Mouse (Mus musculus): ENCODE measurements around the gene Pspn. TPM values are rescaled to one million over a fixed set of nuclear protein-coding genes. Genes with fewer than 3 reads are reported as not detected.

Pspn gene
- total and polyA plus RNA-seq, 3 experiments = 1.0 TPM; not detected in 2

DNA sequence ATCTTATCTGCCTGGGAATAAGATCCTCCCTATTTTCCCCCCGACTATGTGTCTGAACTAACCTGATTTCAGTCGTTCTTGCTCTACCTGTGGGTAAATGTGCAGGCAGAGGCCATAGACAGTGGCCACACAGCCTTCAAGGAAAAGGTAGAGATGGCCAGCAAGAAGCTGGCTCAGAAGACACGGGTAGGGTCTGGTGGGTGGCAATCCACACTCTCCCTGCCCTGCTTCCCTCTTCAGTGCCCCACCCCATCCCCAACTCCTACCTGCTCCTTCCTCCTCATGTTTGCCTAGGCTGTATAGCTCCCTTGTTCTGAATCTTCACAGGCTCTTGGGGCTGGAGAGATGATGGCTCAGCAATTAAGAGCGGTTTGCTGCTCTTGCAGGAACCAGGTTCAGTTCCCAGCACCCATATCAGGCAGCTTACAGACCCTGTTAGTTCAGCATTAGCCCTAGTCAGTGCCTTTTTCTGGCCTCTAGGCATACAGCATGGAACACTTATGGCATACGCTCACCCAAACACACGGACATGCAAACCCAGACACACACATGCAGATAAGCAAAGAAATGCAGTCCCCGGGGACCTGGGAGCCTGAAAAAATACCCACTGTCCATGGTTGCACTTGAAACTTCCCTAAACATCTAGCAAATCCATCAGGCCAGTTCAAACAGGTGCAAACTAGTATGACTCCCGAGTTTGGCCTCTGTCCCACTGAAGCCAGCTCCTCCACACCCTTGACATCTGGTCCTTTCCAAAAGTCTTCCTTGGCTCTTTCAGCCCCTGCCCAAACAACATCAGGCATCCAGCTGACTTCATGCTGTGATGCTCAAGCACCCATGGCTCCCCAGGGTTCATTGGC lies 23.1 kb downstream of the Pspn start:
- Histone ChIP-seq H3K9ac (ENCODE audit: control insufficient read depth, low read depth, low read length, poor library complexity, severe bottlenecking) (no peak overlapping the region), H3K27ac (ENCODE audit: control insufficient read depth, low read depth, low read length) (no peak overlapping the region), H3K27me3 (ENCODE audit: control insufficient read depth in 1 of 2, insufficient read depth in 2 of 2, low read length in 2 of 2) (peaks cover 0 to 2% of the 10 kb centered on the region in 2 experiments; a peak in 3 of 4 replicates), H3K9me3 (replicated peaks; ENCODE audit: insufficient read depth, low read length) (no peaks in the 10 kb centered on the region), H3K36me3 (ENCODE audit: control insufficient read depth in 1 of 2, insufficient read depth in 2 of 2, low read length in 2 of 2) (no peaks in the 10 kb centered on the region), H3K79me2 (ENCODE audit: control insufficient read depth, insufficient read depth, low read length, poor library complexity) (no peaks in the 10 kb centered on the region), H3K4me1 (ENCODE audit: control insufficient read depth in 1 of 2, insufficient read depth in 2 of 2, low read length in 2 of 2) (no peaks in the 10 kb centered on the region), H3K4me3 (ENCODE audit: control insufficient read depth in 1 of 2, insufficient read depth in 1 of 2, low read depth in 2 of 2, low read length in 2 of 2) (no peak overlapping the region)
- TF ChIP-seq RCOR1 (IDR thresholded peaks at IDR 0.05; ENCODE audit: low read depth, low read length) (no peak), POLR2AphosphoS2 (IDR thresholded peaks at IDR 0.05; ENCODE audit: low read length) (no peak), UBTF (IDR thresholded peaks at IDR 0.05; ENCODE audit: borderline replicate concordance, insufficient read depth, low read depth, low read length) (no peak), ZKSCAN1 (IDR thresholded peaks at IDR 0.05; ENCODE audit: low read depth, low read length) (no peak), MYC (IDR thresholded peaks at IDR 0.05; ENCODE audit: low read depth, low read length) (no peak), CTCF (IDR thresholded peaks at IDR 0.05 in 2 of 3, conservative IDR thresholded peaks at IDR 0.05 in 1 of 3; ENCODE audit: control insufficient read depth in 1 of 3, insufficient read depth in 1 of 3, low read depth in 2 of 3, low read length in 3 of 3, poor library complexity in 1 of 3, severe bottlenecking in 1 of 3) (no peak), NELFE (IDR thresholded peaks at IDR 0.05; ENCODE audit: low read depth, low read length) (no peak), JUND (IDR thresholded peaks at IDR 0.05; ENCODE audit: low read depth, low read length) (no peak), NRF1 (IDR thresholded peaks at IDR 0.05; ENCODE audit: insufficient read depth, low read depth, low read length, poor library complexity, severe bottlenecking) (no peak), USF1 (IDR thresholded peaks at IDR 0.05; ENCODE audit: low read depth, low read length) (no peak), MXI1 (IDR thresholded peaks at IDR 0.05; ENCODE audit: low read depth, low read length) (no peak), BHLHE40 (IDR thresholded peaks at IDR 0.05; ENCODE audit: borderline replicate concordance, low read depth, low read length) (no peak), ZC3H11A (IDR thresholded peaks at IDR 0.05; ENCODE audit: low read depth, low read length) (no peak), POLR2AphosphoS5 (IDR thresholded peaks at IDR 0.05; ENCODE audit: borderline replicate concordance, low read depth, low read length) (no peak), KAT2A (conservative IDR thresholded peaks at IDR 0.05; ENCODE audit: low read depth, low read length) (no peak), ZMIZ1 (IDR thresholded peaks at IDR 0.05; ENCODE audit: low read depth, low read length) (no peak), GATA1 (IDR thresholded peaks at IDR 0.05; ENCODE audit: low read depth, low read length) (no peak)
- DNase-seq (ENCODE audit: low read depth, low spot score) = no peak

DNA sequence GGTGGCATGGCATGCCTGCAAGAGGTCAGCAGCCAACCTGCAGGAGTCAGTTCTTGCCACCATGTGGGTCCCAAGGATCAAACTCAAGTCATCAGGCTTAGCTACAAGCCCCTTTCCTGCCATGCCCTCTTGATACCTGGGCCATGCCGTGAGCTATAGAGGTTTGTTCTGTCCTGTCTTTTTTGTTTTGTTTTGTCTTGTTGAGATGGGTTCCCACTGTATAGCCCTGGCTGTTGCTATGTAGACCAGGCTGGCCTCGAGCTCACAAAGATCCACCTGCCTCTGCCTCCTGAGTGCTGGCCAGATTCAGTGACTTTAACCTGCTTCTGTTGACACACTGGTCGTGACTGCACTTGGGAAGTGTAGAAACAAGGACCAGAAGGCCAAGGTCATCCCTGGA lies 24.4 kb downstream of the Pspn start:
- Histone ChIP-seq H3K9ac (ENCODE audit: control insufficient read depth, low read depth, low read length, poor library complexity, severe bottlenecking) (no peak overlapping the region), H3K4me3 (ENCODE audit: control insufficient read depth in 1 of 2, insufficient read depth in 1 of 2, low read depth in 2 of 2, low read length in 2 of 2) (no peak overlapping the region), H3K79me2 (ENCODE audit: control insufficient read depth, insufficient read depth, low read length, poor library complexity) (no peaks in the 10 kb centered on the region), H3K36me3 (ENCODE audit: control insufficient read depth in 1 of 2, insufficient read depth in 2 of 2, low read length in 2 of 2) (no peaks in the 10 kb centered on the region), H3K27me3 (ENCODE audit: control insufficient read depth in 1 of 2, insufficient read depth in 2 of 2, low read length in 2 of 2) (peaks cover 1 to 11% of the 10 kb centered on the region in 2 experiments; a peak in 3 of 4 replicates), H3K27ac (ENCODE audit: control insufficient read depth, low read depth, low read length) (no peak overlapping the region), H3K9me3 (replicated peaks; ENCODE audit: insufficient read depth, low read length) (no peaks in the 10 kb centered on the region), H3K4me1 (ENCODE audit: control insufficient read depth in 1 of 2, insufficient read depth in 2 of 2, low read length in 2 of 2) (no peaks in the 10 kb centered on the region)
- TF ChIP-seq MEF2A (IDR thresholded peaks at IDR 0.05; ENCODE audit: extremely low read depth, insufficient replicate concordance, low read depth, low read length, poor library complexity, severe bottlenecking) (no peak), ZKSCAN1 (IDR thresholded peaks at IDR 0.05; ENCODE audit: low read depth, low read length) (no peak), ZMIZ1 (IDR thresholded peaks at IDR 0.05; ENCODE audit: low read depth, low read length) (no peak), TBP (IDR thresholded peaks at IDR 0.05; ENCODE audit: low read depth, low read length) (no peak), CHD1 (IDR thresholded peaks at IDR 0.05; ENCODE audit: low read depth, low read length) (no peak), UBTF (IDR thresholded peaks at IDR 0.05; ENCODE audit: borderline replicate concordance, insufficient read depth, low read depth, low read length) (no peak), HCFC1 (IDR thresholded peaks at IDR 0.05; ENCODE audit: low read depth, low read length) (no peak), MAX (IDR thresholded peaks at IDR 0.05; ENCODE audit: low read length) (no peak), CHD2 (IDR thresholded peaks at IDR 0.05; ENCODE audit: low read length) (no peak), MAZ (IDR thresholded peaks at IDR 0.05; ENCODE audit: low read depth, low read length) (no peak), TCF12 (IDR thresholded peaks at IDR 0.05; ENCODE audit: low read depth, low read length) (no peak), USF2 (IDR thresholded peaks at IDR 0.05; ENCODE audit: borderline replicate concordance in 1 of 2, insufficient read depth in 1 of 2, low read depth in 1 of 2, low read length in 2 of 2) (no peak)
- no peak for DNase-seq (ENCODE audit: low read depth, low spot score)
